Mouse (Mus musculus) frontal cortex, postnatal 14 days (tissue): Measurements from ENCODE around the gene Fut4.
A peak's percentile ranks its signal among the peaks of the same experiment; 100 is the strongest.
"Not testable (repeated sequence)": the region's sequence is repeated elsewhere in the genome, so short reads cannot be mapped to it uniquely, and the experiment has no call there.

Source experiments
- DNase-seq, 2 experiments: peaks; one replicate each; pipeline ENCODE4 v3.0.0; 2022; ENCODE audit warnings: low spot score in 2 of 2

Gene Fut4

DNA sequence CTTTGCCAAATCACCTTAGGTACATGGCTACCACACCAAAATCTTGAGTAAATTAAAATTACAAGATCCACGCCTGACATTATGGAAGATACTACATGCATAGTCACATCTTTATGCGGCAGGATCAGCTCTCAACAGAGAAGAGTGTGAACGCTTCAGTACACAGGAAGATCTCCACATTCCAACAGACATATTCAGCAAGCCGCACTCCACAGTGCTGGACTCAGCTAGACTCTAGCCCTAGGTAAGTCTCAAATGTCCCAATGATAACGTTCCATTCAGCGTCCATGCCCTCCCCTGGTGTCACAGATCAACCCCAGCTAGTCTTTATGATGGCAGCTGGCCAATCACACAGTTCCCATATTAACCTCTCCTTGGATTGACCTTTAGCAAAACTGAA is 26.2 kb downstream of the Fut4 start:
- DNase-seq: no peak

- DNase-seq: no peak
Measured at GRCm38 (mm10) chr9:14724755-14725420, 27.3 kb downstream of the Fut4 start.

DNA sequence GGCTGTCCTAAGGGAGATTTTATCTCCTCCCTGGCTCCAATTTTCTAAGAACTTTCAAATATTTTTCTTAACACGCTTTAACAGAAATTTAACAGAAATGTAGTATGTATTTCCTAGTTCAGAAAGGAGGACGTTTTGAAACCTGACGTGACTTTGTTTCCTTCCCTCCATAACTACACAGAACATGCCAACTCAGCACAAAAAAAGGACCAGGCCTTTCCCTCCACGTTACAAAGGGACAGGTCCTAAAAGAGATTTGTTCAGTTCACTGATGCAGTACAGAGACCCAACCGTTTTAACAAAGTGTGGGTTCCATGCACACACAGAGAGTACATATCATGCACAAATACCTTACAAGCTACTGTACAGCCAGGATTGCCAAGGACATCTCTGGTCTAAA is 30.6 kb downstream of the Fut4 start:
- DNase-seq: no peak

DNA sequence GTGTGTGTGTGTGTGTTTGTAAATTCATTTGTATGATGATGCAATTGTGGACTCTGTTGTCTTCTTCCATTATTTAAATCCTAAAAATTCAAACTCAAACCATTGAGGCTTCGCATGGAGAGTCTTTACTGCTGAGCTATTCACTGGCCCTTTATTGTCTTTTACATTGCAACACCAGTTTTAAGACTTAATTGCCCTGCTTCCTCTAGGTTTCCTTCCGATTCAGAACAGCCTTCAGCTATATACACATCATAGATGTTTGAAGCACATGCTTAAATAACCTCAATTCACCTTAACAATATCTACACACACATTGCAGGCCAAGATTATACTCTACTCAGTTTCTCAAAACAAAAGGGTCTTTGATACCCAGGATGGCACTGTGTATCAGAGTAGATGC is 31.8 kb downstream of the Fut4 start:
- DNase-seq: no peak

GRCm38 (mm10) chr9:14718332-14718691 is 33.9 kb downstream of the Fut4 start:
- no peak for DNase-seq

GRCm38 (mm10) chr9:14717689-14718331 is 34.4 kb downstream of the Fut4 start:
- DNase-seq: no peak

- no peak for DNase-seq
Measured at GRCm38 (mm10) chr9:14715258-14715657, 36.9 kb downstream of the Fut4 start.

- no peak for DNase-seq
Measured at GRCm38 (mm10) chr9:14710910-14711309, 41.3 kb downstream of the Fut4 start.

- no peak for DNase-seq
Measured at GRCm38 (mm10) chr9:14705321-14706162, 46.7 kb downstream of the Fut4 start.

DNA sequence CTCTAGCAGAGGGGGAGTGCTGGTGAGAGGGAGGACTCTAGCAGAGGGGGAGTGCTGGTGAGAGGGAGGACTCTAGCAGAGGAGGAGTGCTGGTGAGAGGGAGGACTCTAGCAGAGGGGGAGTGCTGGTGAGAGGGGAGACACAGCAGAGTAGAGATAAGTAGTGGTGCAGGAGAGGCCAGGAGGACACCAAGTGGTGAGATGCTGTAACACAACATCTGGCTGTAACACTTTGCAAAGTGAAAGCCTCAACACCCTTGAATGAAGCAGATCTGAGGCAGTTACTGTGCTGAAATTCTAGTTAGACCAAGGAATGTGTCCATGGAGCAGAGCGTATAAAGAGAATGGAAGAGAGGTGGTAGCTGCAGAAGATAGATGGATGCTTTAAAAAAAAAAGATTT is 51.4 kb downstream of the Fut4 start:
- not testable (repeated sequence) for DNase-seq

DNA sequence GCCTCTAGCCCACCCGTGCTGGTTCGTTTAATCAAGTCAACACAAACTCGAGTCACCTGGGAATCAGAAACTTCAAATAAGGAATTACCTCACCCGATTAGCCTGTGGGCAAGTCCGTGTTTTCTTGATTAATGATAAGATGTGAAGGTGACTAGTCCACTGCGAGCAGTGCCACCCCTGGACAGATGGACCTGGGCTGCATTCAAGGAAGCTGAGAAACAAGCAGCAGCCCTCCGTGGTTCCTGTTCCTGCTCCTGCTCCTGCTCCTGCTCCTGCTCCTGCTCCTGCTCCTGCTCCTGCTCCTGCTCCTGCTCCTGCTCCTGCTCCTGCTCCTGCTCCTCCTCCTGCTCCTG is 52.9 kb downstream of the Fut4 start:
- DNase-seq: no peak

DNA sequence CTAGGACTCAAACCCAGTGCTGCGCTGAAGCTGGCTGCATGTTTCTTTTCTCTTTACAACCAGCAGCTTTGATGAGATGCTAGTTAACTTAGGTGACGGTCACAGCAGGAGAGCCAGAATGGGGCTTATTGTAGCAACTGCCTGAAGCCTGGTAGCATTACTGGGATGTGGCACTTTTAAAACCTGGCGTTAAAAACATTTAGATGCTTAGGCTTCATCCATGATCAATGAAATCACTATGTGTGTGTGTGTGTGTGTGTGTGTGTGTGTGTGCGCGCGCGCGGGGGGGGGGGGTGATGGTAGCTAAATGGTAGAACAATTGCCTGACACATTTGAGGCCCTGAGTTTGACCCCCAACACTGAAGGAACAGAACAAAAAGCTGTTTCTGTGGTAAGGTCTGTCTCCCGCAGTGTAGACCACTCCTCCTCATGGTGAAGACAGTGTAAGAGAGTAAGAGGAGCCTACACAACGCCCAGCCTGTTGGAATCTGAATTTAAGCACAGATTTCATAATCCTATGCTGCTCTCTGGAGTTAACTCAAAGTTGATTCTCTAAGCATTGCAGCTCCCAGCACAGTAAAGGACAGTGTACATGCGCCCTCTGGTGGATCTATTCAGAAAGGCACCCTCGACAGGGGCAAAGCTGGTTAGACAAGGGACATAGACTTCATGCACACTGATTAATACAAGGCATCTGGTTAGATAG is 53.5 kb downstream of the Fut4 start:
- peak; percentile 84 to 97 for DNase-seq
